Mouse (Mus musculus): ENCODE results near the gene Dcpp1. TPM values are rescaled to one million over a fixed set of nuclear protein-coding genes. Genes with fewer than 3 reads are reported as not detected.

Gene Dcpp1
- polyA plus RNA-seq, 1 experiment from 2014 or later, result not detected

DNA sequence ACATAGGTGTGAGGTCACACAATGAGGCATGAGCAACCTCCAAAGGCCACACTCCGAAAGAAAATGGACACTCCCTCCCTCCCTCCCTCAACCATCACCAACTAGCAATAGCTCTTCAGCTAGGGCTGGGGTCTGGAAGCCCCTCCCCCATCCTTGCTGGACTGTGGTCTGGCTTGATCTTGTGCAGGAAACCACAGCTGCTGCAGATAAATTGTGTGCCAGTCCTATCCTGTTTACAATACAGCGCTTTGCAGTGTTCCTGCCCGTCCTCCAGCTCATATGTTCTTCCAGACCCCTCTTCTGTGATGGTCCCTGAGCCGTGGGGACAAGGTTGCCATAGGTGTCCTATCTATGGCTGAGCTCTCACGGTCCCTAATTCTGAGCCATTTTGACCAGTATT is 50.5 kb downstream of the Dcpp1 start:
- no peak overlapping the region for H3K9ac ChIP-seq (replicated peaks)
- 79% methylated on average over 5 of the region's 5 CpGs for WGBS
- no peak overlapping the region for H3K4me3 ChIP-seq (replicated peaks)
- H3K9me3 ChIP-seq, result no peaks in the 10 kb centered on the region
- no peak overlapping the region for H3K27ac ChIP-seq
- H3K27me3 ChIP-seq, result no peaks in the 10 kb centered on the region
- H3K4me1 ChIP-seq (replicated peaks), result no peaks in the 10 kb centered on the region; the same call in 1 of the 2 replicates
- H3K4me2 ChIP-seq, result no peak overlapping the region
- H3K36me3 ChIP-seq, result no peaks in the 10 kb centered on the region
- ATAC-seq (ENCODE audit: insufficient number of reproducible peaks, insufficient read depth, low FRiP score, low TSS enrichment, low read depth), result no peak

Other genes with a start within 250 kb of the Dcpp1 start
- 0.92 and 0.99 TPM in 2 replicates for gene Mmp25, start 235.6 kb upstream of the Dcpp1 start, polyA plus RNA-seq (2016; fragmentation: Nextera tagmentation; extraction: Ambion mirVana)
- 1.2 and 1.3 TPM in 2 replicates for gene Bicdl2, start 220.4 kb upstream of the Dcpp1 start, polyA plus RNA-seq (2016; fragmentation: Nextera tagmentation; extraction: Ambion mirVana)
- 48.6 and 51.7 TPM in 2 replicates for gene Hcfc1r1, start 207.3 kb upstream of the Dcpp1 start, polyA plus RNA-seq (2016; fragmentation: Nextera tagmentation; extraction: Ambion mirVana)
- gene Thoc6, start 207.0 kb upstream of the Dcpp1 start, polyA plus RNA-seq (2016; fragmentation: Nextera tagmentation; extraction: Ambion mirVana), result 55.1 and 56.3 TPM in 2 replicates
- 5.7 and 7.6 TPM in 2 replicates for gene Tnfrsf12a, start 203.4 kb upstream of the Dcpp1 start, polyA plus RNA-seq (2016; fragmentation: Nextera tagmentation; extraction: Ambion mirVana)
- 19.9 and 22.7 TPM in 2 replicates for gene Cldn6, start 201.6 kb upstream of the Dcpp1 start, polyA plus RNA-seq (2016; fragmentation: Nextera tagmentation; extraction: Ambion mirVana)
- 5.6 and 6.4 TPM in 2 replicates for gene Cldn9, start 196.8 kb upstream of the Dcpp1 start, polyA plus RNA-seq (2016; fragmentation: Nextera tagmentation; extraction: Ambion mirVana)
- gene 1520401A03Rik, start 158.1 kb upstream of the Dcpp1 start, polyA plus RNA-seq (2016; fragmentation: Nextera tagmentation; extraction: Ambion mirVana), result 1.8 and 2.5 TPM in 2 replicates
- gene Pkmyt1, start 154.5 kb upstream of the Dcpp1 start, polyA plus RNA-seq (2016; fragmentation: Nextera tagmentation; extraction: Ambion mirVana), result 49.1 and 53.1 TPM in 2 replicates
- 11.6 and 13.6 TPM in 2 replicates for gene Paqr4, start 140.0 kb upstream of the Dcpp1 start, polyA plus RNA-seq (2016; fragmentation: Nextera tagmentation; extraction: Ambion mirVana)
- gene Kremen2, start 135.0 kb upstream of the Dcpp1 start, polyA plus RNA-seq (2016; fragmentation: Nextera tagmentation; extraction: Ambion mirVana), result 30.0 and 34.8 TPM in 2 replicates
- 136 and 140 TPM in 2 replicates for gene Flywch1, start 109.3 kb upstream of the Dcpp1 start, polyA plus RNA-seq (2016; fragmentation: Nextera tagmentation; extraction: Ambion mirVana)
- gene Flywch2, start 94.8 kb upstream of the Dcpp1 start, polyA plus RNA-seq (2016; fragmentation: Nextera tagmentation; extraction: Ambion mirVana), result 71.0 and 76.7 TPM in 2 replicates
- gene Srrm2, start 90.3 kb upstream of the Dcpp1 start, polyA plus RNA-seq (2016; fragmentation: Nextera tagmentation; extraction: Ambion mirVana), result 639 and 703 TPM in 2 replicates
- 1,179 and 1,231 TPM in 2 replicates for gene Elob, start 51.7 kb upstream of the Dcpp1 start, polyA plus RNA-seq (2016; fragmentation: Nextera tagmentation; extraction: Ambion mirVana)
- not detected in 2 replicates for gene Prss33, start 44.8 kb upstream of the Dcpp1 start, polyA plus RNA-seq (2016; fragmentation: Nextera tagmentation; extraction: Ambion mirVana)
- not detected in 2 replicates for gene Prss32, start 37.0 kb upstream of the Dcpp1 start, polyA plus RNA-seq (2016; fragmentation: Nextera tagmentation; extraction: Ambion mirVana)
- gene Prss41, start 36.7 kb upstream of the Dcpp1 start, polyA plus RNA-seq (2016; fragmentation: Nextera tagmentation; extraction: Ambion mirVana), result 1.7 and 3.1 TPM in 2 replicates
- not detected in 2 replicates for gene Prss21, start 12.8 kb upstream of the Dcpp1 start, polyA plus RNA-seq (2016; fragmentation: Nextera tagmentation; extraction: Ambion mirVana)
- gene Dcpp2, start within 50 bp of the Dcpp1 start, polyA plus RNA-seq (2016; fragmentation: Nextera tagmentation; extraction: Ambion mirVana), result not detected in 2 replicates
- gene Dcpp3, start 36.6 kb downstream of the Dcpp1 start, polyA plus RNA-seq (2016; fragmentation: Nextera tagmentation; extraction: Ambion mirVana), result not detected in 2 replicates
- not detected in 2 replicates for gene Sbp, start 60.8 kb downstream of the Dcpp1 start, polyA plus RNA-seq (2016; fragmentation: Nextera tagmentation; extraction: Ambion mirVana)
- not detected in 2 replicates for gene Sbpl, start 74.4 kb downstream of the Dcpp1 start, polyA plus RNA-seq (2016; fragmentation: Nextera tagmentation; extraction: Ambion mirVana)
- gene Prss30, start 99.7 kb downstream of the Dcpp1 start, polyA plus RNA-seq (2016; fragmentation: Nextera tagmentation; extraction: Ambion mirVana), result not detected in 2 replicates
- 0.76 and 0.84 TPM in 2 replicates for gene Prss22, start 117.2 kb downstream of the Dcpp1 start, polyA plus RNA-seq (2016; fragmentation: Nextera tagmentation; extraction: Ambion mirVana)
- 0.17 TPM in 1 of 2 replicates, not detected in the other for gene Prss27, start 157.3 kb downstream of the Dcpp1 start, polyA plus RNA-seq (2016; fragmentation: Nextera tagmentation; extraction: Ambion mirVana)
- gene Kctd5, start 192.6 kb downstream of the Dcpp1 start, polyA plus RNA-seq (2016; fragmentation: Nextera tagmentation; extraction: Ambion mirVana), result 91.6 and 94.7 TPM in 2 replicates